Mouse (Mus musculus) CH12.LX (cell line): Measurements from ENCODE around the gene Fgd6. TPM values are rescaled to one million over a fixed set of nuclear protein-coding genes. Genes with fewer than 3 reads are reported as not detected.

ENCODE experiments used
- DNase-seq: peaks from one replicate; pipeline ENCODE4 v3.0.0-alpha.2; 2013; ENCODE audit errors: extremely low read depth
- H3K27ac ChIP-seq: 2 replicates; pipeline ENCODE4 v1.5.1; 2012; ENCODE audit warnings: low read depth, mild to moderate bottlenecking, control low read depth, moderate library complexity; ENCODE audit not compliant: insufficient read depth
- H3K27me3 ChIP-seq: replicated peaks from 2 replicates; pipeline ENCODE3; 2012; ENCODE audit warnings: inconsistent platforms
- H3K36me3 ChIP-seq, 2 experiments: replicated peaks in 1 of 2; 2 replicates each; pipeline versions ENCODE3 to v1.6.1; 2012; ENCODE audit warnings: inconsistent platforms in 1 of 2, low read length in 1 of 2, mild to moderate bottlenecking in 1 of 2, mixed read lengths in 1 of 2, moderate library complexity in 1 of 2; ENCODE audit not compliant: control insufficient read depth in 1 of 2, insufficient read depth in 1 of 2
- H3K4me1 ChIP-seq, 2 experiments: 2 replicates each; pipeline ENCODE4 v1.6.1; 2012; ENCODE audit warnings: inconsistent platforms in 1 of 2, moderate library complexity in 1 of 2; ENCODE audit not compliant: insufficient read depth in 2 of 2, control insufficient read depth in 1 of 2
- H3K4me2 ChIP-seq: 2 replicates; pipeline ENCODE4 v1.6.1; 2012; ENCODE audit warnings: low read depth, mild to moderate bottlenecking, control low read depth; ENCODE audit not compliant: poor library complexity, insufficient read depth, severe bottlenecking
- H3K4me3 ChIP-seq, 3 experiments: fragments of 150-350 bp in 1 of 3; sonication (generic) in 1 of 3; replicated peaks in 1 of 3; 2 replicates each; pipeline versions ENCODE3 to v1.5.1; 2011 to 2012; ENCODE audit warnings: low read depth in 2 of 3, low read length in 2 of 3, mild to moderate bottlenecking in 2 of 3, moderate library complexity in 2 of 3, control low read depth in 1 of 3, improper control_type of control experiment in 1 of 3, inconsistent platforms in 1 of 3, mixed read lengths in 1 of 3; ENCODE audit not compliant: poor library complexity in 1 of 3
- H3K79me2 ChIP-seq: replicated peaks from 2 replicates; pipeline ENCODE4 v1.6.1; 2012; ENCODE audit warnings: mild to moderate bottlenecking, moderate library complexity; ENCODE audit not compliant: control insufficient read depth, poor library complexity, insufficient read depth, severe bottlenecking; ENCODE audit errors: extremely low read depth
- H3K9ac ChIP-seq: 2 replicates; pipeline ENCODE4 v1.6.1; 2012; ENCODE audit warnings: low read depth, mild to moderate bottlenecking, control low read depth, moderate library complexity; ENCODE audit not compliant: insufficient read depth
- H3K9me3 ChIP-seq: replicated peaks from 2 replicates; pipeline ENCODE3; 2012; ENCODE audit warnings: low read length, inconsistent platforms, mixed read lengths
- CHD1 ChIP-seq: IDR thresholded peaks from 2 replicates; pipeline ENCODE4 v1.6.1; 2012; ENCODE audit warnings: low read depth, low read length, improper control_type of control experiment, inconsistent platforms
- CHD2 ChIP-seq: IDR thresholded peaks from 2 replicates; pipeline ENCODE4 v1.6.1; 2011; ENCODE audit warnings: low read length, improper control_type of control experiment
- CTCF ChIP-seq, 2 experiments: IDR thresholded peaks in 1 of 2; conservative IDR thresholded peaks in 1 of 2; 2 replicates each; pipeline ENCODE4 v1.5.1; 2011 to 2012; ENCODE audit warnings: low read depth in 2 of 2, low read length in 2 of 2, improper control_type of control experiment in 1 of 2, inconsistent platforms in 1 of 2, mild to moderate bottlenecking in 1 of 2, moderate library complexity in 1 of 2
- E2F4 ChIP-seq: IDR thresholded peaks from 2 replicates; pipeline ENCODE4 v1.6.1; 2011; ENCODE audit warnings: low read depth, low read length, improper control_type of control experiment; ENCODE audit not compliant: insufficient replicate concordance
- ELF1 ChIP-seq: IDR thresholded peaks from 2 replicates; pipeline ENCODE4 v1.6.1; 2014; ENCODE audit warnings: low read depth, mild to moderate bottlenecking, inconsistent platforms, low read length, improper control_type of control experiment
- ETS1 ChIP-seq: conservative IDR thresholded peaks from 2 replicates; pipeline ENCODE4 v1.6.1; 2012; ENCODE audit warnings: low read depth, mild to moderate bottlenecking, inconsistent platforms, low read length, improper control_type of control experiment, moderate library complexity
- GABPA ChIP-seq: IDR thresholded peaks from 2 replicates; pipeline ENCODE4 v1.6.1; 2012; ENCODE audit warnings: low read depth, low read length, improper control_type of control experiment, inconsistent platforms; ENCODE audit not compliant: insufficient replicate concordance
- HCFC1 ChIP-seq: IDR thresholded peaks from 2 replicates; pipeline ENCODE4 v1.6.1; 2012; ENCODE audit warnings: low read depth, mild to moderate bottlenecking, inconsistent platforms, low read length, improper control_type of control experiment
- IRF4 ChIP-seq: IDR thresholded peaks from 2 replicates; pipeline ENCODE4 v1.6.1; 2014; ENCODE audit warnings: low read depth, mild to moderate bottlenecking, inconsistent platforms, low read length, improper control_type of control experiment
- KAT2A ChIP-seq: IDR thresholded peaks from 2 replicates; pipeline ENCODE4 v1.6.1; 2012; ENCODE audit warnings: low read length, improper control_type of control experiment, inconsistent platforms; ENCODE audit not compliant: insufficient replicate concordance
- MAZ ChIP-seq: IDR thresholded peaks from 2 replicates; pipeline ENCODE4 v1.6.1; 2012; ENCODE audit warnings: low read depth, mild to moderate bottlenecking, inconsistent platforms, low read length, improper control_type of control experiment, moderate library complexity
- MXI1 ChIP-seq: IDR thresholded peaks from 2 replicates; pipeline ENCODE4 v1.6.1; 2011; ENCODE audit warnings: mild to moderate bottlenecking, low read depth, low read length, improper control_type of control experiment
- MYC ChIP-seq: IDR thresholded peaks from 2 replicates; pipeline ENCODE4 v1.6.1; 2011; ENCODE audit warnings: low read depth, mild to moderate bottlenecking, improper control_type of control experiment, low read length
- NELFE ChIP-seq: IDR thresholded peaks from 2 replicates; pipeline ENCODE4 v1.6.1; 2011; ENCODE audit warnings: low read depth, low read length, improper control_type of control experiment
- PAX5 ChIP-seq: IDR thresholded peaks from 2 replicates; pipeline ENCODE4 v1.6.1; 2012; ENCODE audit warnings: low read length, inconsistent platforms, mixed read lengths
- POLR2AphosphoS2 ChIP-seq: IDR thresholded peaks from 2 replicates; pipeline ENCODE4 v1.6.1; 2011; ENCODE audit warnings: low read depth, low read length, improper control_type of control experiment
- TBP ChIP-seq: conservative IDR thresholded peaks from 2 replicates; pipeline ENCODE4 v1.6.1; 2011; ENCODE audit warnings: low read depth, low read length, improper control_type of control experiment
- USF1 ChIP-seq: IDR thresholded peaks from 2 replicates; pipeline ENCODE4 v1.6.1; 2014; ENCODE audit warnings: low read depth, mild to moderate bottlenecking, inconsistent platforms, low read length, improper control_type of control experiment
- USF2 ChIP-seq: conservative IDR thresholded peaks from 2 replicates; pipeline ENCODE4 v1.6.1; 2011; ENCODE audit warnings: low read depth, low read length, improper control_type of control experiment
- ZC3H11A ChIP-seq: IDR thresholded peaks from 2 replicates; pipeline ENCODE4 v1.6.1; 2012; ENCODE audit warnings: low read depth, mild to moderate bottlenecking, inconsistent platforms, low read length, improper control_type of control experiment
- ZKSCAN1 ChIP-seq: IDR thresholded peaks from 2 replicates; pipeline ENCODE4 v1.6.1; 2012; ENCODE audit warnings: low read depth, inconsistent platforms, low read length, improper control_type of control experiment, borderline replicate concordance
- ZMIZ1 ChIP-seq: IDR thresholded peaks from 2 replicates; pipeline ENCODE4 v1.6.1; 2012; ENCODE audit warnings: low read depth, mild to moderate bottlenecking, inconsistent platforms, low read length, improper control_type of control experiment
- dilution Hi-C: fragments of 300-500 bp; cut with MboI; formaldehyde crosslinking; loops from 2 replicates; pipeline ENCODE4 v1.14.3; 2020; ENCODE audit warnings: low sequenced_read_pairs; ENCODE audit not compliant: extremely low pct_unique_long_range_greater_than_20kb, extremely low pct_ligation_motif_present
- in situ Hi-C: fragments of 300-500 bp; cut with MboI; formaldehyde crosslinking; loops from 3 replicates; pipeline ENCODE4 v1.14.3; 2019; ENCODE audit warnings: low sequenced_read_pairs, low pct_ligation_motif_present, low pct_unique_long_range_greater_than_20kb, mixed read lengths
- polyA plus RNA-seq: library from polyadenylated mRNA; unstranded; fragments of >175 nt; gene quantifications from 2 replicates; pipeline ENCODE4 v1.2.1, GENCODE M21; 2012; ENCODE audit warnings: low read depth; ENCODE audit not compliant: insufficient read length
- total RNA-seq, 2 experiments: library from RNA; depleted of rRNA; stranded (reverse); fragments of 300-350 nt in 1 of 2; fragments of >200 nt in 1 of 2; gene quantifications; 2 replicates each; pipeline ENCODE4 v1.2.3; 2012 to 2014

The Fgd6 gene
- total and polyA plus RNA-seq, 3 experiments = 3.3 to 7.2 (median 5.0) TPM

DNA sequence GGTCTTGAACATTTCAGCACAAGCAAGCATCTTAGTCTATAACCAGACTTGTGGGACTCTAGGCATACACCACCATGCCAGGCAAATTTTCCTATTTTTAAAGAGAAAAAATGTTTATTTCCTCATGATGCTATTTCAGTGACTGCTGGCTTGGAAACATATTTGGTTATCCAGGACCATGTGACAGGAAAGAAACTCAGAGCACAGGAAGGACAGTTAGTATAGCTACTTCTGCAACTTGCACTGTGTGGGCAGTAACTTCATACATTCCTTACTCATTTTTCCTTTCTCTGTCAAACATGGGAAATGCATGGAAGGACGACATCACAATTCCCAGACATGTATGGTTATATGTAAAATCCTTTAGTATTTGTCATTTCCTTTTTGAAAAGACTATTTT is 36.4 kb upstream of the Fgd6 start:
- no peak for TF ChIP-seq PAX5
- no peak for TF ChIP-seq TBP
- no peak for TF ChIP-seq USF2
- TF ChIP-seq ZMIZ1 = no peak
- no peak for TF ChIP-seq CHD1
- no peak for TF ChIP-seq CHD2
- no peak for TF ChIP-seq MXI1
- no peak for TF ChIP-seq ELF1
- no peak for TF ChIP-seq USF1
- no peak for TF ChIP-seq CTCF (conservative IDR thresholded peaks at IDR 0.05 in 1 of 2, IDR thresholded peaks at IDR 0.05 in 1 of 2; ENCODE audit: low read depth in 2 of 2, low read length in 2 of 2)
- TF ChIP-seq IRF4 = no peak
- TF ChIP-seq HCFC1 = no peak
- no peak for TF ChIP-seq MAZ
- no peak for DNase-seq
- Histone ChIP-seq H3K27me3 (no peaks in the 10 kb centered on the region), H3K4me3 (no peak overlapping the region), H3K27ac (no peak overlapping the region), H3K79me2 (no peaks in the 10 kb centered on the region), H3K4me2 (no peak overlapping the region), H3K4me1 (no peaks in the 10 kb centered on the region), H3K36me3 (peaks cover 67 to 88% of the 10 kb centered on the region in 2 experiments), H3K9ac (no peak overlapping the region), H3K9me3 (peaks cover 18% of the 10 kb centered on the region)
- dilution Hi-C loops (no loop called here), in situ Hi-C loops (no loop called here)

DNA sequence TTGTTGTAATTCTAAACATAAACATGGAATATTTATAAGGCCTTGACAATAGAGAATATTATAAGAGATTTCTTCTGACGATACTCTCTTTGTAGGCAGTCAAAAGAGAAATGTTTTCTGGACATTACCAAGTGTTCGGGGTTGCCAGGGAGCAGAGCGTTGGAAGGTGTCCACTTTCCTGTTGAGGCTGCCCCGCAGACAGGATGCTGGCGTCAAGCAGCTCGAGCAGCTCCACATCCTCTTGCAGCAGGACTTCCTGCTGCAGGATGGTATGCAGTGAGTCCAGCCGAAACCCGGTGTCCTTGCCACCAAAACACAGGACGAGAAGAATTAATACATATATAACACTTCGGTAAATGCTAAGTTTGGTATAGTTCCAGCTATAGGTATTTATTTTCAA is 35.6 kb upstream of the Fgd6 start:
- no peaks in the 10 kb centered on the region for H3K4me1 ChIP-seq
- no peaks in the 10 kb centered on the region for H3K79me2 ChIP-seq
- peaks cover 61 to 88% of the 10 kb centered on the region in 2 experiments for H3K36me3 ChIP-seq
- no peak overlapping the region for H3K4me2 ChIP-seq
- dilution Hi-C loops (no loop called here), in situ Hi-C loops (no loop called here)
- no peak overlapping the region for H3K27ac ChIP-seq
- DNase-seq = no peak
- H3K4me3 ChIP-seq = no peak overlapping the region
- no peaks in the 10 kb centered on the region for H3K27me3 ChIP-seq
- TF ChIP-seq MYC (no peak), E2F4 (no peak), PAX5 (no peak), POLR2AphosphoS2 (no peak), KAT2A (no peak), NELFE (no peak), MXI1 (no peak), ZC3H11A (no peak), ETS1 (no peak), ZKSCAN1 (no peak), GABPA (no peak), USF1 (no peak)
- peaks cover 18% of the 10 kb centered on the region for H3K9me3 ChIP-seq
- no peak overlapping the region for H3K9ac ChIP-seq
